Mouse (Mus musculus) urinary bladder, postnatal 0 days (tissue): ENCODE data around the gene Ncstn. TPM values are rescaled to one million over a fixed set of nuclear protein-coding genes. Genes with fewer than 3 reads are reported as not detected.

ENCODE experiments used
- polyA plus RNA-seq: library from polyadenylated mRNA; unstranded; fragments of >200 nt; fragmentation: Nextera tagmentation; extraction: Ambion mirVana; gene quantifications from 2 replicates; pipeline ENCODE4 v1.2.1, GENCODE M21; 2015

Ncstn gene
- polyA plus RNA-seq, result 80.8 and 82.0 TPM in 2 replicates

GRCm38 (mm10) chr1:172082101-172082898, at the start of gene Ncstn, which contains the start of gene Copa:
TSS of gene Ncstn (minus strand) at chr1:172082795.
TSS of gene Copa (plus strand) at chr1:172082529.

GRCm38 (mm10) chr1:172126376-172127347, 44.1 kb upstream of the Ncstn start, which contains the start of gene Pex19:
TSS of gene Pex19 (plus strand) at chr1:172126755.

GRCm38 (mm10) chr1:172057491-172057921, 25.1 kb downstream of the Ncstn start, which contains the start of gene Nhlh1:
TSS of gene Nhlh1 (minus strand) at chr1:172057573.

GRCm38 (mm10) chr1:172028394-172029275, 54.0 kb downstream of the Ncstn start, which contains the start of gene Vangl2:
TSS of gene Vangl2 (minus strand) at chr1:172028444.

Other genes with a start within 250 kb of the Ncstn start
- gene Cd84, start 243.1 kb downstream of the Ncstn start, polyA plus RNA-seq, result 3.2 and 11.5 TPM in 2 replicates
- gene Gm10521, start 187.1 kb downstream of the Ncstn start, polyA plus RNA-seq, result not detected in 2 replicates
- 0.67 TPM in 1 of 2 replicates, not detected in the other for gene Slamf6, start 165.3 kb downstream of the Ncstn start, polyA plus RNA-seq
- gene Vangl2, start 54.4 kb downstream of the Ncstn start, polyA plus RNA-seq, result 3.8 and 4.5 TPM in 2 replicates
- not detected in 2 replicates for gene Nhlh1, start 25.2 kb downstream of the Ncstn start, polyA plus RNA-seq
- gene Copa, start 266 bp downstream of the Ncstn start, polyA plus RNA-seq, result 132 and 150 TPM in 2 replicates
- gene Pex19, start 44.0 kb upstream of the Ncstn start, polyA plus RNA-seq, result 83.1 and 96.4 TPM in 2 replicates
- 86.6 and 87.0 TPM in 2 replicates for gene Dcaf8, start 65.3 kb upstream of the Ncstn start, polyA plus RNA-seq
- gene Pea15a, start 124.0 kb upstream of the Ncstn start, polyA plus RNA-seq, result 123 and 148 TPM in 2 replicates
- gene Casq1, start 137.1 kb upstream of the Ncstn start, polyA plus RNA-seq, result 33.6 and 42.0 TPM in 2 replicates
- gene Atp1a4, start 175.6 kb upstream of the Ncstn start, polyA plus RNA-seq, result 0.05 TPM in 1 of 2 replicates, not detected in the other
- gene Igsf8, start 178.8 kb upstream of the Ncstn start, polyA plus RNA-seq, result 32.5 and 37.1 TPM in 2 replicates
- gene Atp1a2, start 215.3 kb upstream of the Ncstn start, polyA plus RNA-seq, result 3.7 and 4.4 TPM in 2 replicates
- 0.05 and 0.07 TPM in 2 replicates for gene Kcnj9, start 246.5 kb upstream of the Ncstn start, polyA plus RNA-seq